Mouse (Mus musculus): ENCODE measurements around the gene Cpsf4l.

- TF ChIP-seq ZNF384 (IDR thresholded peaks at IDR 0.05; ENCODE audit: low read depth, low read length) (no peak), ZC3H11A (IDR thresholded peaks at IDR 0.05; ENCODE audit: borderline replicate concordance, low read depth, low read length) (no peak), MAFK (IDR thresholded peaks at IDR 0.05; ENCODE audit: insufficient read depth, low read depth, low read length) (no peak), CHD2 (IDR thresholded peaks at IDR 0.05; ENCODE audit: low read depth, low read length) (no peak)
These were observed 26.8 kb downstream of the Cpsf4l start for GRCm38 (mm10) chr11:113682897-113683626.
